Mouse (Mus musculus): ENCODE data around the gene Kptn. TPM values are rescaled to one million over a fixed set of nuclear protein-coding genes. Genes with fewer than 3 reads are reported as not detected.
A peak's percentile ranks its signal among the peaks of the same experiment; 100 is the strongest.

Gene Kptn
- total RNA-seq (2015; ENCODE audit: low replicate concordance) = 2.3 and 2.5 TPM in 2 replicates
- total RNA-seq (2017; ENCODE audit: low replicate concordance) = 3.3 and 12.5 TPM in 2 replicates

GRCm38 (mm10) chr7:16119569-16120261 is at the start of gene Kptn:
TSS of gene Kptn (plus strand) at chr7:16119895.
- peak; percentile 81 for ATAC-seq (replicated peaks; ENCODE audit: low FRiP score, poor library complexity, severe bottlenecking)

GRCm38 (mm10) chr7:16070846-16071245 is 48.8 kb upstream of the Kptn start:
- ATAC-seq (replicated peaks; ENCODE audit: low FRiP score, poor library complexity, severe bottlenecking) = no peak

GRCm38 (mm10) chr7:16071906-16072305 is 47.8 kb upstream of the Kptn start:
- no peak for ATAC-seq (replicated peaks; ENCODE audit: low FRiP score, poor library complexity, severe bottlenecking)

DNA sequence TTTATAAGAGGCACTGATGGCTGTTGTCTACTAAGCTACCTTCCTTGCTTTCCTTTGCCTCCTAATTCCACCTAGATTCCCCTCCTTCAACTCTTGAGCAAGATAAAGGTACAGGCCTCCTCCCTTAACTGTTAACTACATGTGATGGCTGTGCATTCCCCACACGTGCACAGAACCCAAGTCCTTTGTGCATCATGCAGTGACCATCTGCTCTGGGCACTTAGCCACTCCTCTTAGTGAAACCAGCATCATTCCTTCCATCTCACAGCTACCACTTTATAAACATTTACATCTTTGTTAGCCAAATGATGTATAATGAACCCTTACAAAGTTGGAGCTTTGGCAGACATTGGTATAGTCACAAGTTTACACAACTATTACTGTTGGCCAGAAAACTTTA is 39.7 kb upstream of the Kptn start:
- ATAC-seq (replicated peaks; ENCODE audit: low FRiP score, poor library complexity, severe bottlenecking) = no peak

GRCm38 (mm10) chr7:16080581-16080980 is 39.1 kb upstream of the Kptn start:
- ATAC-seq (replicated peaks; ENCODE audit: low FRiP score, poor library complexity, severe bottlenecking) = no peak

- ATAC-seq (replicated peaks; ENCODE audit: low FRiP score, poor library complexity, severe bottlenecking) = no peak
These were observed 36.3 kb upstream of the Kptn start for GRCm38 (mm10) chr7:16083361-16083760.

DNA sequence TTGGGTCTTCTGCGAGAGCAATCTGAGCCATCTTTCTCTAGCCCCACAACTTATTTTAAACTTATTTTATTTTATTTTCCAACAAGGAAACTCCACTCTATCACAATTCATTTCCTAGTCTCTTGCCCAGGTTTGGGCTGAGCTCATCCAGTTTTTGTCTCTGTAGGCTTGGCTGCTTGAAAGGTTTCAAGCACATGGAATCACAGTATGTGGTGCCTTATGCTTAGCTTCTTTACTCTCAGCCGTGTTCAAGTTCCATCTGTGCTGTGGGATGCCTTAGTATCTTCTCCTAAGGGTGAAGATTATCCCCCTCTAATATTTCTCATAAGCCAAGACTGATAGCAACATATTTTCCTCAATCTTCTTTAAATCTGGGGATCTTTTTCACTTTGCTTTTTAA is 32.1 kb upstream of the Kptn start:
- no peak for ATAC-seq (replicated peaks; ENCODE audit: low FRiP score, poor library complexity, severe bottlenecking)

DNA sequence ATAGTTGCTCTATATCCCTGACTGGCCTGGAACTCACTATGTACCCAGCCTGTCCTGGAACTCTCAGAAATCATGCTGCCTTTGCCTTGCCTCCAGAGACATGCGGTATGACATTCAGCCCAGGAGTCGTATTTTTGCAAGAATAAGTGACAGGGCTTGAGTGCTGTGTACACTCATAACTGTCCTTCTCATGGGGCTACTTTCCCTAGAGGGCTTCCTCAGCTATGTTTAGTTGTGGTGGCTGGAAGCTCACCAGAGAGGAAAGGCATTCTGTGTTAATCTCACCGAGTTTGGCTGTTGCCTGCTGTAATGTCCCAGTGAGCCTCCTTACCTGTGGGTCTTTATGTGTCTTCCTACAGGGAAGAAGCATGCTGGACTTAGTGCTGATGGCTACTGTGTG is 25.1 kb upstream of the Kptn start:
- ATAC-seq (replicated peaks; ENCODE audit: low FRiP score, poor library complexity, severe bottlenecking) = no peak

DNA sequence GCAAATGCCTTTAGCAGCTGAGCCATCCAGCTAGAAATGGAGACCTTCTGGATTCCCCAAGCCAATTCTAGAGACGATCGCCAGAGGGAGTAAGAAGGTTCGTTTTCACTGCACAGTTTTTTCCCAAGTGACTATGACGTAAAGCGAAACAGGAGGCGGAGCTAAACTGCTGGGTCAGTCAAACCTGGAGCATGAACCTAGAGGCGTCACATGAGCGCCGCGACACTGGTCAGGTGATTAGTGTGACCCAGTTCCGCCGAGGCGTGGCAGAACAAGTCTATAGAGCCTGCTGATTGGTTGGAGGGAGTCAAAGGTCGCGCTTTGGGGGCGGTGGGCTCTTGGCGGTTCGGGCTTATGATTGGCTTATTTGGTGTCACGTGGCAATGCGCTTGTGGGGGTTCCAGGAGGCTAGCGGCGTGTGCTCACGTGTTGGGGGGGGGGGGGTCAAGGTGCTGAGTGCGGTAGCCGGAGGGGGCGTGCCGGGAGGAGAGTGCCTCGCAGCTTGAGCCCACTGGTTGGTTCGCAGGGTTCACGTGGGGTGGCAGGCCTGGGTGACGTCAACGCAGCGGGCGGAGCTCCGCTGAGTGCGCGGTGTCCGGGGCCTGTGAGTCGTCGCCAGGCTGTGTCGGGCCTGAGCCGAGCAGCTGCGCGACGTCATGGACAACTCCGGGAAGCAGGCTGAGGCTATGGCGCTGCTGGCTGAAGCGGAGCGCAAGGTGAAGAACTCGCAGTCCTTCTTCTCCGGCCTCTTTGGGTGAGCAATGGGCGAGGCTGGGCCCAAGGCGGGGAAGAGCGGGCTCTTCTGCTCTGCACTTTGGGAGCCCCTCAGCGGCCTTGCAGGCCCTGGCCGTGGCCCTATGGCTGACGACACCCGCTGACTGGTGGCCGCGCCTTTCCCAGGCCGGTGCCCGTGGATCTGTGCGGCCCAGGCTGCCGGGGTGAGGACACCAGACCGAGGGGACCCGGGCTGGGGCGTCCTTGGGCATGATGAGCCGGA is 21.4 kb upstream of the Kptn start, which contains the start of gene Napa:
TSS of gene Napa (plus strand) at position 438 of the 997 bp plus-strand sequence.
- ATAC-seq (replicated peaks; ENCODE audit: low FRiP score, poor library complexity, severe bottlenecking) = peak; percentile 87

DNA sequence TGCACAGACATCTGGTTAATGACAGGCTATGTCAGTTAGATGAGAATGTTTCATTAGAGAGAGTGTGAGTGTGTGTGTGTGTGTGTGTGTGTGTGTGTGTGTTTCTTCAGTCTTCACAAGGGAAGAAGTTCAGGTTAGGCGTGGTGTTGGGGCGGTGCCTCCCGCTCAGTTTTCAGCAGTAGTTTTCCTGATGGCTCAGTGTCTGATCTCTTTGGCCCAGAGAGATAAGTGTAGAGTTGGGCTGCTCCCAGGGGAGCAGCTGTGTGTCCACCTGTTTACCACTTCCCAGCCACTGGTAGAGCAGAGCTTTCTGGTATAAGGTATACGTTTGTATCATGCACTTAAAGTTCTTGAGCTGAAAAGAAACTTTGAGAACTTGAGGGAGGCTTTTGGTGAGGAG is 19.8 kb upstream of the Kptn start:
- peak; percentile 52 for ATAC-seq (replicated peaks; ENCODE audit: low FRiP score, poor library complexity, severe bottlenecking)

DNA sequence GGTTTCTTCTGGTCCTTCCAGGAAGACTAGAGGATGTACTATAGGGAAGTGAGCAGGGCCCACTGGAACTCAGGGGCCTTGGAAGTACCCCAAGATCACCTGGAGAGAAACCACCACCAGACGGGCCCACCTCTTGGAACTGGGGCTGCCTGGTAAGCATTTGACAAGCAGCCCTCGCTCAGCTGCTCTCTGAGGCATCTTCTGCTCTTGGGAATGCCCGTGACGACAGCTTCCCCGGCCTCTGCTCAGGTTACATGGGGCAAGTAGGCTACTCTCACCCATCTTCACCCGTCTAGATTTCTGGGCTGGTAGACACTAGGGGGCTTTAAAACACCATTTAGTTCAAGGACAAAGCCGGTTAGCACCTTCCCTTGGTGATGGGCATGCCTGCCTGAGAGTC is 18.6 kb upstream of the Kptn start:
- no peak for ATAC-seq (replicated peaks; ENCODE audit: low FRiP score, poor library complexity, severe bottlenecking)

GRCm38 (mm10) chr7:16101726-16102475 is 17.8 kb upstream of the Kptn start:
- ATAC-seq (replicated peaks; ENCODE audit: low FRiP score, poor library complexity, severe bottlenecking) = no peak

GRCm38 (mm10) chr7:16102686-16103226 is 16.9 kb upstream of the Kptn start:
- no peak for ATAC-seq (replicated peaks; ENCODE audit: low FRiP score, poor library complexity, severe bottlenecking)

- no peak for ATAC-seq (replicated peaks; ENCODE audit: low FRiP score, poor library complexity, severe bottlenecking)
These were observed 15.9 kb upstream of the Kptn start for GRCm38 (mm10) chr7:16103760-16104159.

DNA sequence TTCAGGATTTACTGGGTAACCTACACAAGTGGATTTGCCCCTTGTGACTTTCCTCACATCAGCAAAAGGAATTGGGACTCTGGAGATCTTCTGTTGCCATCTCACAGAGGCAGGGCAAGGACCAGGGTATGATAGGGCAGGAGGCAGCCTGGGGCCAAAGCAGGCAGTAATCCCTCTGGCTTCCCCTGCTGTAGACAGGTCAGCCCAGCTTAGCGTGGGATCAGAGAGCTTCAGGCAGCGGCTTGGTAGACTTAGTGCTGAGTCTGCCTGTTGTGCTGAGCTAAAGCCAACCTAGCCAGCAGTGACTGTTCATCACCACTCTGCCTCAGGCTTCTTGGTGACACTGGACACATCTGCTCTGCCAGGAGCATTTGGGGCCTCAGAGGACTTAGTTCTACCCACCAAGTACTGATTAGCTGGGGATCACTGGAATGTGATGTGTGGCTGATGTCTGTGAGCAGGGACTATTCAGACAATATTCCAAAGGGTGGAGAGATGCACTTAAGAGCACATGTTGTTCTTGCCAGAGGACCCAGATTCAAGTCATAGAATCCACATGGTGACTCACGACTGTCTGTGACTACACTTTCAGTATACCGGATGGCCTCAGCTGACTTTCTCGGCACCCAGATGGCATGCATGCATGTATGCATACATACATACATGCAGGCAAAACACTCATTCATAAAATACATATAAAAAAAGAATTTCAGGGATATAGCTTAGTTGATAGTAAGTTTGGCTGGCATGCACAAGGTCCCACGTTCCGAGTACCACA is 14.9 kb upstream of the Kptn start:
- no peak for ATAC-seq (replicated peaks; ENCODE audit: low FRiP score, poor library complexity, severe bottlenecking)

DNA sequence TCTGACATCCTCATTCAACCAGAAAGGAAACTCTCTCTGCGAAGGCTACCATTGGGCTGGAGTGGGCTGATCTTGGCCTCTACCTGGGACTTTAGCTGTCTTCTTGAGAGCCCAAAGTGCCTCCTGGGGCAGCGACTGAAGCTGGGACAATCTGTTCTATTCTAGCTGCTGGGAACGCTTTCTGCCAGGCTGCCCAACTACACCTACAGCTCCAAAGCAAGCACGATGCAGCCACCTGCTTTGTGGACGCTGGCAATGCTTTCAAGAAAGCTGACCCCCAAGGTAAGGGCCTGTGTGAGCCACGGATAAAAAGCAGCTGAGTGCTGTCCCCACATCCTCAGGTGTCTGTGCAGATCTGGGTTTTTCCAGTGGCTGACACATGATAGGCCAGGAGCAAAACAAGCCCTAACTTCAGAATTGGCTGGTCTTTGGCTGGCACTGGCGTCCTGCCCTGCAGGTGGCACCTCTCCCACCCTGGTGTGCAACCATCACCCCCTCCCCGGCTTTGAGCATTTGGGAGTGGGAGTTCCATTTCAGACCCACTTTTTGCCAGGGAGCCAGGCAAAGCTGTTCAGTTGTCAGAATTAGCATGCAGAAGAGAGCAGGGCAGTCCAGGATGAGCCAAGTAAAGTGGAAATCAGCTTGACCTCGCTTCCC is 10.7 kb upstream of the Kptn start:
- no peak for ATAC-seq (replicated peaks; ENCODE audit: low FRiP score, poor library complexity, severe bottlenecking)

DNA sequence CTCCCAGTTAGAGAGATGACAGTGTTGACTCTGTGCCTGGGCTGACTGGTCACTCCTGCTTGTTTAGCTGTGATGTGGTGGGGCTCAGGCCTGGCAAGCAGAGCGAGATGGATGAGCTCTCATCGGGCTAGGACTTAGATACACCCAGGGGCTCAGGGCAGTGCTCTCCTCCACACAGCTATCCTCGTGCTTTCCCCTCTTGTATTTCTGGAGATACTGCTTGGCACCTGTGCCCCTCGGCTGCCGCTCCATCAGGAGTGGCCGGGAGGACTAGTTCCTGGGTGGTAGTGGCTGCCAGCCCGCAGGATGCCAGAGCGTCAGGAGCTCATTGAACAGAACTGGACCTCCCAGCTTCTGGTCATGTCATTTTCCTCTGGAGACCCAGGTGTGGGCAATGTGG is 9.5 kb upstream of the Kptn start:
- no peak for ATAC-seq (replicated peaks; ENCODE audit: low FRiP score, poor library complexity, severe bottlenecking)

DNA sequence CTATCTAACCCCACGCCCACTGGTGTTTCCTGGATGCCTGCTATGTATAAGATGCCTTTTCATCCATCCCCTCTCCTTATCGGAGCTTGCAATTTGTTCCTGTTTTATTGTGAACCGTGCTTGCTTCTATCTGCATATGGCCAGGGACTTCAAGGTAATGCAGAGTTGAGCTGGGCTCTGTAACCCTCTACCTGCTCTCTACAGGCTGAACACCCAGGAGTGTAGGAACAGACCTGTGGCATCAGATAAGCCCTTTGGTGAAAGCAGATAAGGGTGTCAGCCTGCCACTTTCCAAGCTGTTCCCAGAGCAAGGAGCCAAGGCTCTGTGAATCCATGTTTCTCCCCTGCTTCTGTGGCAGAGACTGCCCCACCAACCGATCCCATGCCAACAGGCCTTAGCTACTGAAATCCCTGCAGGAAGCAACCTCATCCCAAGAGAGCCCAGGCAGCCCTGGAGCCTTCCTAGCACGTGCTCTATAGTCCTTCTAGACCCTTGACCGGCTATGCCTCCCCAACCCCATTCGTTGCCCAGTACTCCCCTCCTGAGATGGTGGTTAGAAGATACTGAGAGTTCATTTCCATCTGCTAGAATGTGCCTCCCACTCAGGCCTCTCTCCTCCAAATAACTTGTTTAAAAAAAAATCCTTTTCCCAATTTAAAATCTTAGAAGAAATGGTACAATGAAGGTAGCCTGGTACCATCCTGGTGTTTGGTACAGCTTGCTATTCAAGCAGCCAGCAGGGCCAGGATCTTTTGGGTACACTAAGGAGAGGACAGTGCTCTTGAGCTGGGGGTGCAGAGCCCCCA is 8.2 kb upstream of the Kptn start:
- ATAC-seq (replicated peaks; ENCODE audit: low FRiP score, poor library complexity, severe bottlenecking) = no peak
